Mouse (Mus musculus) cerebellum, adult (tissue): ENCODE results near the gene Fbxo27.
"Not testable (repeated sequence)": the region's sequence is repeated elsewhere in the genome, so short reads cannot be mapped to it uniquely, and the experiment has no call there.

Experiments used
- ATAC-seq: cut with Nextera tagmentation; 2 replicates; pipeline ENCODE4 v1.9.2; 2017; ENCODE audit warnings: mild to moderate bottlenecking, moderate library complexity, mixed read lengths; ENCODE audit not compliant: insufficient number of reproducible peaks, low FRiP score, low TSS enrichment

The Fbxo27 gene

GRCm38 (mm10) chr7:28700269-28700668 lies 7.6 kb downstream of the Fbxo27 start:
- ATAC-seq: no peak

DNA sequence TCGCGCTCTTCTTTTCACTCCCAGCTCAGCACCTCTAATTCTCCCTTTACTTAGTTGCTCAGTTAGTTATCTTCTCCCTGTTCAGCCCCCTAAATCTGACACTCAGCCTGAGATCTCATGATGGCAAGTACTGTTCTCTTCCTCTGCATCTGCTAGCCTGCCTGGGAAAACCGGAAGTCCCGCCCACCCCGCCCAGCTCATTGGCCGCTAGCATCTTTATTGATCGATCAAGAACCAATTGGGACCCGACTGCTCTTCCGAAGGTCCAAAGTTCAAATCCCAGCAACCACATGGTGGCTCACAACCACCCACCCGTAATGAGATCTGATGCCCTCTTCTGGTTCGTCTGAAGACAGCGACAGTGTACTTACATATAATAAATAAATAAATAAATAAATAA lies 8.7 kb downstream of the Fbxo27 start:
- ATAC-seq: not testable (repeated sequence)

- ATAC-seq: no peak
Observed at GRCm38 (mm10) chr7:28702601-28703143, 10.0 kb downstream of the Fbxo27 start.

DNA sequence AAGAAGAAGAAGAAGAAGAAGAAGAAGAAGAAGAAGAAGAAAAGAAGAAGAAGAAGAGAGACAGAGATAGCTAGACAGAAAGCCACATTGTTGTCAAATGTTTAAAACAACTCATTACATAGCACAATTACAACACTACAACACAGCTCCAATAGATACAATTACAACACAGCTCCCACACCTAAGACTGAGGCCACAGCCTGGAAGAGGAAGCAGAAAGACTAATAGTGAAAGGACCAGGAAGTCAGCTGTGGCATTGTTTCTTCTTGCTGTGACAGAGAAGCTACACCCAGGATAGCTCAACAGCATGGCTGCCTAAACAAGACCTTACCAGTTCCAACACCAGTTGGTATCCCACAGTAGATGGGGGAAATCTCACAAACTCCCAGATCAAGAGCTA lies 16.8 kb downstream of the Fbxo27 start:
- no peak for ATAC-seq

- ATAC-seq: no peak
Observed at GRCm38 (mm10) chr7:28710962-28711361, 18.3 kb downstream of the Fbxo27 start.

DNA sequence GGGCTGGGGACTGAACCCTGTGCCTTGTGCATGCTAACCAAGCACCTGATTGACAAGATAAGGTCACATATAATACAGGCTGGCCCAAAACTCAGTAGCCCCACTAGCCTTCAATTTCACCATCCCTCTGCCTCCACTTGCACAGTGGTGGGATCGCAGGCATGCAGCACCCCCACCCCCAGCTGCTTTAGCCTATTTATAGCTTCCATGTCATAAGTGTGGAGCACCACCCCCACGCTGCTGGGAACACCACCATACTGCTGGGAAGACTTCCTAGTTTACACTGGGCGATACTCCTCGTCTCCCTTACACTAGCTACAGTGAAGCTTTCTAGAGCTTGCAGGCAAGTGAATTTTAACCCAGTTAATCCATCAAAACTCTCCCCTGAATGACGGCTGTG lies 22.0 kb downstream of the Fbxo27 start:
- ATAC-seq: no peak

GRCm38 (mm10) chr7:28715598-28715997 lies 22.9 kb downstream of the Fbxo27 start:
- no peak for ATAC-seq

DNA sequence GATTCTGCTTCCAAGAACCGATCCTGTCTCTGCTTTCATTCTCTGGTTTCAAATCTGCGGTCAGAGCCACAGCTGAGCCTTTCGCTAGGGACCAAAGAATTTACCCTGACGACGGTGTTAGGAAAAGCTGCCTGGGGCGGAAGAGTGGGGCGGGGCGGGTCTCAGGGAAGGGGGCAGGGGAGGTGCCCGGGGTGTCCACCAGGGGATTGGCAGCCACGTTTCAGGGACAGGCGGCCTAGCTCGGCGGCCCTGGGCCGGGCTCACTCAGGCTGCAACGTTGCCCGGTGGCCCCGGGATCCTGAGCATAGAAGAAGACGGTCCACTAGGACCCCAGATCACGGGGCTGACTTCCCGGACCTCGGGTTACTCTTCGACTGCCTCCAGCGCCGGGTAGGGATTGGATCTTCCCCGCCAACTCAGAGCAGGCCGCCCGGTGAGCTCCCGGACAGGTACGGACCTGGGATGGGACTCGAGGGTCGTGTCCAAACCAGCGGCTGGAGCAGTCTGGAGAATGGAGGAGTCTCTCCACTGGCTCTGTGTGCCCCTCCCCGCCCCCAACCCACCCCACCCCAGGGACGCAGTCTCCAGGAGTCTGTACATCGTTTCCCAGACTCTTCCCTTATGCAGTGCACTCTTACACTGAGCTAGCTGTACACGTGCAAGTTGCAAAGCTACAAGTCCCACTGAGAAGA lies 24.1 kb downstream of the Fbxo27 start, which contains the start of gene Fbxo17:
TSS of gene Fbxo17 (plus strand) at position 215 of the 692 bp plus-strand sequence.
- ATAC-seq: peak; percentile 49; the same call in 1 of the 2 replicates

GRCm38 (mm10) chr7:28717726-28718125 lies 25.1 kb downstream of the Fbxo27 start:
- no peak for ATAC-seq

DNA sequence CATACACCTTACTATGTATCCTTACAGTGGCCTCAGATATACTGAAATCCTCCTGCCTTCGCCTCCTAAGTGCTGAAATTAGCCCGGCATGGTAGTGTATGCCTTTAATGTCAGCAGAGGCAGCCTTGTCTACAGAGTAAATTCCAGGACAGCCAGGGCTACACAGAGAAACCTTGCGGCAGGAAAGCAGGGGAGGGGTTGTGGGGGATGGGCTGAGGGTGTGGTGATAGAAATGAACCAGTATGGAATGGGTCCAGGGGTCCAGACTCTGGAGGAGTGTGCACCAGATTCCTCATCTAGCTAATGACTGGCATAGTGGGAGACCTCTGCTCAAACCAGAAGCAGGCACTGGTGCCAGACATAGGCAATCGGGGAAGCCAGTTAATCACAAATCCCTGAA lies 26.5 kb downstream of the Fbxo27 start:
- no peak for ATAC-seq

- ATAC-seq: no peak
Observed at GRCm38 (mm10) chr7:28719650-28720049, 27.0 kb downstream of the Fbxo27 start.

GRCm38 (mm10) chr7:28720753-28721537 lies 28.3 kb downstream of the Fbxo27 start:
- ATAC-seq: no peak

- ATAC-seq: no peak
Observed at GRCm38 (mm10) chr7:28722079-28722478, 29.4 kb downstream of the Fbxo27 start.

GRCm38 (mm10) chr7:28724613-28725012 lies 32.0 kb downstream of the Fbxo27 start:
- ATAC-seq: no peak

- ATAC-seq: peak; percentile 52; the same call in 1 of the 2 replicates
Observed at GRCm38 (mm10) chr7:28726600-28726999, 34.0 kb downstream of the Fbxo27 start.

DNA sequence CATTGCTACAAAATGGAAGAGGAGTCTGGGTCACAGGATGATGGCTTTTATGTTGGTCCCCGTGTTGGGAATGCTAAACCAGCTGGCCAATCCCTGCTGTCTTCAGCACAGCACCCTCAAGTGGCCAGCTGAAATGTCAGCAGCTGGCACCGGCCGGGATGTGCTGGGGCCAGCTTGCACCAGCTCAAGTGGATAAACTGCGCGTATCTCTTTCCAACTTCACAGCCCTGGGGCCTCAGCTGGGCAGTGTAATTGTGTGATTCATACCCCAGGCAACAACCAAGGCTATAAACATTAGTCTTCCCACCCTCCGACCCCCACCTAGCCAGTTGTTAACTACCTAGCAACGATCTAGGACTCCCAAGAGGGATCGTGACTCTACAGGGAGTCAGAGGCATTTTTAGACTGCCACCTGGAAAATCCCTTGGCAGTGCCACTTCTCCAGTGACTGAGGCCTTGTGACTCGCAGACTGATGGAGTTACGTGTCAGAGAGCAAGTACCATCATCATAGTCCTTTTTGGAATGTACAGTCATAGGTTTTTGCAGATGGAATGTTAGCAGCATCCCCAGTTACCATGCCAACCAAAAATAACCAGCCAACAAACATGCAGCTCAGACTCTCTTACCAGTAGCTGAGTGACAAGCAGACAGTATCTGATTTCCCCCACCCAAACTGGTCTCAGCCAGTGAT lies 35.1 kb downstream of the Fbxo27 start:
- ATAC-seq: no peak

DNA sequence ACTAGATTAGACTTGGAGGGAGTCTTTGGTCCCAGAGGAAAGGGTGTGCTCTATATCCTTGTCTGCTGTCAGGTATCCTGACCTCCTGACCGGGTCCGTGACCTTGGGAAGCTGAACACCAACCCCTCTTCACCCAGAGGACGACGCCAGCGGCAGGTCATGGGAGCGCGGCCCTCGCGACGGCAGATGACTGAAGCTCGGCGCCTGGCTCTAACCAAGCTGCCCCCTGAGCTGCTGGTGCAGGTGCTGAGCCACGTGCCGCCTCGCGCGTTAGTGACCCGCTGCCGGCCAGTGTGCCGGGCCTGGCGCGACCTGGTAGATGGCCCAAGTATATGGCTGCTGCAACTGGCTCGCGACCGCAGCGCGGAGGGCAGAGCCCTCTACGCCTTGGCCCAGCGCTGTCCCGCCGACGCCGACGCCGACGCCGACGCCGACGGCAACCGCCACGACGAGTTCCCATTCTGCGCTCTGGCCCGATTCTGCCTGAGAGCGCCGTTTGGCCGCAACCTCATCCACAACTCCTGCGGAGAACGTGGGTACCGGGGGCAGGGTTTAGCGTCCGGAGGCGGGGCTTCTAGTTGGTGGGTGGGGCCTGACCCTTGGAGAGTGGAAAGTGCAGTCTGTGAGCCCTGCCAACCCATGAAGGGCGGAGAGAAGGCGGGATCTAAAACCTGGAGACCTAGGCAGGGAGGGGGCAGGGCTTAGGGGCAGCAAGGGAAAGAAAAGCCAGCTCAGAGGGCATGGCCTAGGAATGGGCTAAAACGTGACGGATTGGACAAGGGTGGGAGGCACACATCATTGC lies 39.9 kb downstream of the Fbxo27 start:
- peak; percentile 52; the same call in 1 of the 2 replicates for ATAC-seq

DNA sequence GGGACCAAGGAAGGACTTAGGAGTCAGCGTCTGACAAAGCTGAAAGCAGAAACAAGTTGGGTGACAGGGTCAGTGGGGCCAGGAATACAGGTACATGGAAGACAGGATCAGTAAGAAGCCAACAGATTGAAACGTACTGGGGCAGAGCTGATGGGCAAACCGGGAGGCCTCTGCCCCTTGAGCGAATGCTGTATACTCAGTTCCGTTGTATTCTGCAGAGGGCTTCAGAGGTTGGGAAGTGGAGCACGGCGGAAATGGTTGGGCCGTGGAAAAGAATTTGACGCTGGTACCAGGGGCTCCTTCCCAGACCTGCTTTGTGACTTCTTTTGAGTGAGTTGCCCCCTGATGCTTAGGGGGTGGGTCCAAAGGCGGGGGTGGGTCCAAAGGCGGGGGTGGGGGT lies 40.6 kb downstream of the Fbxo27 start:
- ATAC-seq: no peak

DNA sequence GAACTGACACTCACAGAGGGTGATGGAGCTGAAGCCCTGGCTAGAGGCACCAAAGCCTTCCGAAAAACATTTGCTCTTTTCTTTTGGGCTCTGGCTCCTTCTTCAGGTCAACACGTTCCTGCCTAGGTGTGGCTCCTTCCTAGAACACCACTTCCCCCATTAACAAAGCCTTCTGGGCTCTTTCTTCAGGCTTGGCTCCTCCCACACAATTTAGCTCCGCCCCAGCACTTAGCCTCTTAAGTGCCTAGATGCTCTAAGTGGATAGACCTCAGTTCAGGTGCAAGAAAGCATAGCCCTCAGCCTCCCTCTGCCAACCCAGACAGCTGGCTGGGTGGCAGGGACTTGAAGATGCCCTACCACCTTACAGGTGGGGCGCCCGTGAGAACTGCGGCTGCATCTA lies 43.1 kb downstream of the Fbxo27 start:
- no peak for ATAC-seq

DNA sequence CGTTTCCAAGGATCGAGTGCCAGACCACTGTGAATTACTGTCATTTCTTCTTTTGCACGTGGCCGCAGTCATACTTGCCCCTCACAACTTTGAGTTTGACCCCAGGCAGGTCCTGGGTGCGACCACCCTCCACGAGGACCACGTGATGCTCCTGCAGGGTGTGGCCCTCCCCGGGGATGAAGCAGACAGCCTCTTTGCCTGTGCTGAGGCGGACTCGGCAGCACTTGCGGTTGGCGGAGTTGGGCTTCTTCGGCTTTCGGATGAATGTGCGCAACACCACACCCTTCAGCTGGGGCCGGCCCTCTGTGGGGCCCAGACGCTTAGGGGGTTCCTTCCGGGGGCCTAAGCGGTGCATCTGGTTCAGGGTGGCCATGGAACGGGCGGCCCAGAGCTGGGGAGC lies 47.2 kb downstream of the Fbxo27 start:
- no peak for ATAC-seq
